Comparison of ENCODE assay signal across 9 mouse cellular contexts in genomic region chr8:120562680-120563347, GRCm38 (mm10). TPM values are rescaled to one million over a fixed set of nuclear protein-coding genes. Genes with fewer than 3 reads are reported as not detected.
DNase-seq lines count a peak whose midpoint lies in the region; ATAC-seq and TF ChIP-seq lines count a peak whose summit lies in the region.
"Had no signal": no experiment of that assay in that cellular context is flagged by ENCODE, and none has a peak within 500 bp of the region (broad histone marks: within the 10 kb centered on the region; RNA-seq: fewer than 3 reads in every experiment).

No protein-coding gene starts in this region.

- no peaks in the 10 kb centered on the region for H3K27me3 ChIP-seq in heart, embryonic 13.5 days (replicated peaks)
- H3K27me3 ChIP-seq in heart, postnatal 0 days (ENCODE audit: control insufficient read depth, insufficient read depth, low read length), result no peaks in the 10 kb centered on the region

- H3K4me2 ChIP-seq in heart, embryonic 13.5 days, result peak overlapping the region; percentile 57
- no peak overlapping the region for H3K4me2 ChIP-seq in heart, postnatal 0 days (ENCODE audit: low read depth, low read length)

- DNase-seq in heart, postnatal 10 days, result no peak
- peak; percentile 21 for DNase-seq in MN1 (ENCODE audit: low spot score)
- no peak for DNase-seq in heart, postnatal 0 days (ENCODE audit: low spot score)
- no peak for DNase-seq in left cerebral cortex, postnatal 36 days (ENCODE audit: low spot score in 2 of 2)
- no peak for DNase-seq in cerebellum, adult 11 months
- DNase-seq: kidney, adult 11 months had no signal

- H3K4me3 ChIP-seq in heart, embryonic 13.5 days, result no peak overlapping the region
- no peak overlapping the region for H3K4me3 ChIP-seq in heart, postnatal 0 days (ENCODE audit: low read depth, low read length)
- no peak overlapping the region for H3K4me3 ChIP-seq in macrophage (ENCODE audit: inconsistent target)

- TF ChIP-seq EP300 in heart, postnatal 0 days (IDR thresholded peaks at IDR 0.05; ENCODE audit: low read depth), result no peak

- peaks cover 66% of the 10 kb centered on the region for H3K79me2 ChIP-seq in macrophage (ENCODE audit: inconsistent target)

- peaks cover 90% of the 10 kb centered on the region for H3K4me1 ChIP-seq in heart, embryonic 13.5 days
- peaks cover 31% of the 10 kb centered on the region for H3K4me1 ChIP-seq in heart, postnatal 0 days (ENCODE audit: control insufficient read depth, insufficient read depth)

- peak overlapping the region; percentile 98 for H3K27ac ChIP-seq in heart, embryonic 13.5 days (replicated peaks)
- peak overlapping the region; percentile 84 for H3K27ac ChIP-seq in heart, postnatal 0 days (ENCODE audit: low read depth)
- H3K27ac ChIP-seq in macrophage, result peak overlapping the region; percentile 95

- 75% methylated on average over 18 of the region's 18 CpGs for WGBS in heart, embryonic 13.5 days
- 80% methylated on average over 18 of the region's 18 CpGs for WGBS in heart, postnatal 0 days
- WGBS in macrophage (ENCODE audit: missing documents), result 90% methylated on average over 18 of the region's 18 CpGs

- no peak for TF ChIP-seq CTCF in heart, postnatal 0 days (IDR thresholded peaks at IDR 0.05; ENCODE audit: low read depth)

- peaks cover 44% of the 10 kb centered on the region for H3K36me3 ChIP-seq in heart, embryonic 13.5 days
- H3K36me3 ChIP-seq in heart, postnatal 0 days (replicated peaks; ENCODE audit: control insufficient read depth, insufficient read depth, low read length), result peaks cover 29% of the 10 kb centered on the region
- peaks cover 14% of the 10 kb centered on the region; the same call in 1 of the 2 replicates for H3K36me3 ChIP-seq in macrophage (ENCODE audit: inconsistent target)

- H3K9ac ChIP-seq in heart, embryonic 13.5 days, result peak overlapping the region; percentile 75
- no peak overlapping the region for H3K9ac ChIP-seq in heart, postnatal 0 days (replicated peaks; ENCODE audit: low read depth, low read length)

- no peaks in the 10 kb centered on the region for H3K9me3 ChIP-seq in heart, embryonic 13.5 days
- no peaks in the 10 kb centered on the region for H3K9me3 ChIP-seq in heart, postnatal 0 days (replicated peaks; ENCODE audit: control insufficient read depth, low read length)

- no peak for ATAC-seq in heart, embryonic 13.5 days (ENCODE audit: extremely low read depth, insufficient number of reproducible peaks, low FRiP score, low TSS enrichment)
- ATAC-seq in heart, postnatal 0 days (ENCODE audit: insufficient read depth, low read depth), result no peak
- ATAC-seq in cerebellum, adult (ENCODE audit: insufficient number of reproducible peaks, low FRiP score, low TSS enrichment), result no peak

- intact Hi-C loops in heart, postnatal 10 days (cut with DNase I), result no loop called here
- intact Hi-C loops in left cerebral cortex, postnatal 36 days (cut with DNase I), result loop anchor here (5.0 kb wide), 1 partner anchor 34 kb away; no protein-coding TSS in a partner anchor

RNA-seq across cellular contexts. Expression of gene Gins2, which starts 26.3 kb away (rescaled TPM):
- polyA plus RNA-seq in heart, embryonic 13.5 days (2015; fragmentation: Nextera tagmentation; extraction: Ambion mirVana), result 79.8 and 80.4 TPM in 2 replicates
- 10 to 100 TPM; 14.6 to 15.2 TPM for total RNA-seq in heart, postnatal 10 days (2021)
- total RNA-seq in heart, postnatal 0 days (2014; rRNA removed; ENCODE audit: low replicate concordance), result 29.8 and 52.1 TPM in 2 replicates
- polyA plus RNA-seq in heart, postnatal 0 days (2015; fragmentation: Nextera tagmentation; extraction: Ambion mirVana), result 19.3 and 23.8 TPM in 2 replicates
- 1 to 10 TPM in 24 of 26 experiments, under 1 TPM in 2; 0.20 to 6.5 (median 1.9) TPM for total RNA-seq in macrophage (2018; cell fraction: chromatin; rRNA removed)
- total RNA-seq in macrophage (2018; cell fraction: cytosol; rRNA removed), result 10 to 100 TPM in 5 of 26 experiments, 1 to 10 TPM in 21; 4.8 to 13.4 (median 7.2) TPM
- 10 to 100 TPM in 1 of 26 experiments, 1 to 10 TPM in 25; 1.0 to 11.4 (median 2.4) TPM for total RNA-seq in macrophage (2018; cell fraction: nucleus; rRNA removed)
- 6.0 to 52.8 TPM (median 6.1 TPM) in 3 replicates for polyA plus RNA-seq in macrophage (2018)
- 1 to 10 TPM in 1 of 2 experiments, under 1 TPM in 1; 0.74 to 1.8 TPM for total RNA-seq in left cerebral cortex, postnatal 36 days (2021)

Comparison
In these comparisons a context has a peak if more than half of its experiments do, and no peak if none do; other contexts are left out.
1. RNA of gene Gins2, which starts 26.3 kb away (total RNA-seq): 29.8 to 52.1 TPM in heart, postnatal 0 days and 14.6 to 15.2 TPM in heart, postnatal 10 days; 0.74 to 1.8 TPM in left cerebral cortex, postnatal 36 days; every median in the first group is over 4 times any median in the second.
2. Peak in every context shown above with its lines, with median percentiles within 50 percentile points of each other: H3K27ac ChIP-seq.